Mouse (Mus musculus) heart, postnatal 25 days (tissue): Measurements from ENCODE around the gene Gucy1a1. TPM values are rescaled to one million over a fixed set of nuclear protein-coding genes. Genes with fewer than 3 reads are reported as not detected.

ENCODE experiments used
- DNase-seq: peaks from one replicate; pipeline ENCODE4 v3.0.0; 2022; ENCODE audit warnings: low spot score
- intact Hi-C: fragments of 180-260 bp; cut with DNase I; formaldehyde crosslinking; loops from one replicate; pipeline ENCODE4 v1.15.1; 2025
- total RNA-seq, 2 experiments: library from RNA; stranded (reverse); gene quantifications; 2 replicates each; pipeline ENCODE4 v1.2.3; 2021

Gene Gucy1a1
- total RNA-seq, 2 experiments from 2014 or later: 18.9 to 19.3 TPM

GRCm38 (mm10) chr3:82099127-82099526 is 46.5 kb downstream of the Gucy1a1 start:
- intact Hi-C loops: no loop called here
- DNase-seq: no peak

DNA sequence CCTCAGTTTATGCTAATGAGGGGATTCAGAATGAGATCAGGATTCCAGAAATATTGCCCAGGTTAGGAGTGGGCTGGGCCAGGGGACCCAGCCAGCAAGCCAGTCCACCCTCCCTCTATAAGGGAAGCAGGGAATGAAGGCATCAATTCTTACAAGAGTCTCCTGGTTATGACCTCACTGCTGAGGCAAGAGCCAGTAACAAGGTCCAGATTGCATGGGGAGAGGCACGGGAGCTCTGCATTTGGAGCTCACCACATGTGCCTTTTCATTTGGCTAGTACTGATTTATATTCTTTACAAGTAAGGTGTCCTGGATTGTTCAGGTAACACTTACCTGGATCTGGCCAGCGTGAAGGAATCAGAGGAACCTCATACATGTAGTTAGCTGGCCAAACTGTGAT is 48.8 kb downstream of the Gucy1a1 start:
- intact Hi-C loops: no loop called here
- DNase-seq: no peak

GRCm38 (mm10) chr3:82074201-82074851 is 71.3 kb downstream of the Gucy1a1 start, which contains the start of gene Gucy1b1:
TSS of gene Gucy1b1 (minus strand) at chr3:82074689.
- intact Hi-C loops: no loop called here
- peak; percentile 68 for DNase-seq

DNA sequence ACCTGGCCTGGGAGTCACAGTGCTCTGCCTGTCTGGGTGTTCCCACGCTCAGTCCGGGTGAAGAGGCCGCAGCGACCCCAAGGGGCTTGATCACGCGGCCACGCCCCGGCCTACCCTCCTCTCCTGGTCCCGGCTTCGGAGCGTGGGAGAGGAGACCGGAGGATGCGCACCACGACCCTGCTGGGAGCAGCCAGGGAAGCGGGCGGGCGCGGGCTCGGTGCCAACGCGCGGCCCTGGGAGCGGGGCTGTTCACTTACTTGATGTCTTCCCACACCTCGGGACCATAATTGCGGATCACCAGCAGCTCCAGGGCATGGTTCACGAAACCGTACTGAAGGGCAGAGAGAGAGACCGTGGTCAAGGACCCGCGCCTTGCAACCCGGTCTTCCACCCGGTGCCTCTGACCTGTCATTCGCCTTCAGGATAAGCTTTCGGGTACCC is 71.8 kb downstream of the Gucy1a1 start:
- peak; percentile 52 for DNase-seq
- intact Hi-C loops: no loop called here

GRCm38 (mm10) chr3:82067830-82068229 is 77.8 kb downstream of the Gucy1a1 start:
- DNase-seq: no peak
- intact Hi-C loops: no loop called here

DNA sequence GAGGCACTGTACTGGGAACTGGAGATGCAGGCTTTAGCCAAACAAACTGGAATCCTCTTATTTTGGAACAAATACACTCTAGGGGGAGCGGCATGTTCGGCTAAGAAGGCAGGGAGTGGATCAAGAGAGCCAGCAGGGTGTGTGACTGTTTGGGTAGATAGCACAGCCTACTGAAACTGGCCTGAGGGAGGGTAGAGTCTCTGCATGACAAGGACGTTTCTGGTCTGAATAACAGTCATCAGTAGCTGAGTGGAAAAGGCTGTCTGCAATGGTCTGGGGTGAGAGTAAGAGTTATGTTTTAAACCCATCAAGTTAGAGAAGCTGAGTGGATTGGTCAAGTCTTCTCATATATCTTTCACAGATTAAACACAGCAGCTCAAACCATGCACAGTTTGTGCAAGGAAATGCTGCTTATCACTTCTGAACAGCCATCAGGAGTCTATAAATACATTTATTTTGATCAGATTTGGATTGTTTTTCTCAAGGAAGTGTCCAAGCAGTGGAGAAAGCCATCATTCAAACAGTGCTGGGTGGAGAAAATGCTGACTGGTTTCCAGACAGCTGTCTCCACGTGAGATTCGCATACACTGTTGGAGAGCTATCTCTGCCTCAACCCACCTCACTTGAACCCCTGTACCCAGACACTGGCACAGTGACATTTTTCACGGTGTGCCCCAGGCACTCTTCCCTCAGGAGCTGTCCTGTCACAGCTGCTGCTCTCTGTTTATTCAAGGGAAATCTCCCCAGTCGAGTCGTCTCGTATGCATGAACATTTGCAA is 84.0 kb downstream of the Gucy1a1 start:
- intact Hi-C loops: no loop called here
- no peak for DNase-seq

- intact Hi-C loops: no loop called here
- DNase-seq: no peak
Observed at GRCm38 (mm10) chr3:82057201-82057600, 88.4 kb downstream of the Gucy1a1 start.

DNA sequence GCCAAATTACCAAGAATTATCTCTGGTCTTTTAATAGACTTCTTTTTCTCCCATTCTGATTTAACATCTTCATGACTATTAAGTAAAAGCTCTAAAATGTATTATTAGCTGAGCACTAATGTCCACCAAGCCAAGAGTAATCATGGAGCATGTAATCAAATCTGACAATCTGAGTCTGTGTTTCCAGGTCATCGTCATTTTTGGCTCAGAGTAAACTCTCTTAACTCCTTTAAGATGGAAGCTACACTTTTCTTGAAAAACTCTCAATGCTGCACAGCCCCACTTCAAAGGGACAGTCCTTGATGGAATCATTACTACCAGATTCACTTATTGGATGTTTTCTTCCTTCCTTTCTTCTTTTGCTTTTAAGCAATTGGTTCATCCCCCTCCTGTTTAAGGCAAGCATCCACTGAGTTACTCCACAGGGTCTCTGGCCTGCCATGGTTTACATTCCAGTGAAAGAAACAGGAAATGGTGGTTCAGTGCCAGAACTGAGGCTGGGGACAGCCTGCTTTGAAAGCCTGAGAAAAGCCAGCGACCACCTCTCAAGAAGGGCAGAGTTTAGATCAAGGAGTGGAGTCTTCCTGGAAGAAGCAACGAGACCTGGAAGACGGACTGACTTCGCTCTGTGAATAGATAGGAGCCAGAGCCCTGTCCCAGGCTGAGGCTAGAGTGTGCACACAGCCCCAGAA is 91.2 kb downstream of the Gucy1a1 start:
- no peak for DNase-seq
- intact Hi-C loops: no loop called here

DNA sequence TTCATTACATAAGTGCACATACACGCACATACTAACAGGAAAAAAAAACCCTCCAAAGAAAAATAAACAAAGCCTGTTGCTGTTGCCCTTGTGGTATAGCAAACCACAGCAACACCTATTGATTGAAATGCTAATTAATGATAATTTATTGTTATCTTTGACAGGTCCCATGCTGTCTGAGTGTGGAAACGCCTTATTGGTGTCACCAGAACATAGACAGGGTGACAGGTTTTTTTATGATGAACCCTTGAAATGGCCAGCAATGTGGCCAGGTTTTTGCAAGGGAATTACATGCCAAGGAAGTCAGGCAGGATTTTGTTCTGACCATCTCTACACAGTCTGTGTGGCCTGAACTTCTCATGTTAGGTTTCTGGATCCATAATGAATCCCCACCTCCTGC is 93.6 kb downstream of the Gucy1a1 start:
- DNase-seq: no peak
- intact Hi-C loops: no loop called here

- intact Hi-C loops: no loop called here
Observed at GRCm38 (mm10) chr3:82051468-82051867, 94.1 kb downstream of the Gucy1a1 start.

DNA sequence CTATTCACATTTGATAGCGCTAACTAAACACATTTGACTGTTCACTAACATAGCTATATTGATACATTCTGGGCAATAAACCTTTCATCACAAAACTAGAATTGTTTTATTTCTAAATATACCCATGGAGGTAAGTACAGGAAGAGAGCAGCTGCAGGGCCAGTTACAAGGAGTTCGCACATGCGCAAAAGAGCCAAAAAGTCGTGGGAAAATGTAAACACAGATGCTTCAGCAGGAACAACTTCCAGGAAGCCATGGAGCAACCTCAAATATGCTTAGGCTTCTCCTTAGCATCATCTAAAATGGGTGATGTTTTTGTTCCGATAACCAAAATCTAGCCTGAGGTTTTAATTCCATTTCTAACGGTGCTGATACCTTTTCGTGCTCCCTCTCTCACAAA is 96.9 kb downstream of the Gucy1a1 start:
- intact Hi-C loops: loop anchor here (5.0 kb wide), 1 partner anchor 304 kb away; no protein-coding TSS in a partner anchor
- DNase-seq: no peak

More at GRCm38 (mm10) chr3:82051468-82051867, 94.1 kb downstream of the Gucy1a1 start:
- no peak for DNase-seq

DNA sequence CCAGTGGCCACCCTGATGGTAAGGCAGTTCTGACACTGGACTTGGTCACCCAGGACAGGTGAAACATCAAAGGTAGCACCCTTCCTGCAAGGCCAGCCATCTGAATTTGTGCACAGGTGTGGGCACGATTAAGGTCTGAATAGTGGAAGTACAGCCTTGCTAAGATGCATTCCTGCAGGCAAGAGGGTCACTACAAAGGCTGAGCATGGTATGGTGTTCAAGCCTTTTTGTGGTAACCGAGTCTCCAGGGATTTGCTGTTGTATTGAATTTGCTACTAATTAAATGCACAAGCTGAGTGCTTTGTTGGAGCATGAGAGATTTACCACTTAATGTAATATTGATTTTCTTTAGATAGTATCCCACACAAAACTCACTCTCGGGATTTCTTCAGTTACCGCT is 97.5 kb downstream of the Gucy1a1 start:
- intact Hi-C loops: loop anchor here (5.0 kb wide), 1 partner anchor 304 kb away; no protein-coding TSS in a partner anchor
- DNase-seq: no peak

GRCm38 (mm10) chr3:82047100-82047753 is 98.4 kb downstream of the Gucy1a1 start:
- intact Hi-C loops: loop anchor here (1.0 to 5.0 kb wide), 2 partner anchors 286 to 305 kb away; no protein-coding TSS in a partner anchor
- no peak for DNase-seq

DNA sequence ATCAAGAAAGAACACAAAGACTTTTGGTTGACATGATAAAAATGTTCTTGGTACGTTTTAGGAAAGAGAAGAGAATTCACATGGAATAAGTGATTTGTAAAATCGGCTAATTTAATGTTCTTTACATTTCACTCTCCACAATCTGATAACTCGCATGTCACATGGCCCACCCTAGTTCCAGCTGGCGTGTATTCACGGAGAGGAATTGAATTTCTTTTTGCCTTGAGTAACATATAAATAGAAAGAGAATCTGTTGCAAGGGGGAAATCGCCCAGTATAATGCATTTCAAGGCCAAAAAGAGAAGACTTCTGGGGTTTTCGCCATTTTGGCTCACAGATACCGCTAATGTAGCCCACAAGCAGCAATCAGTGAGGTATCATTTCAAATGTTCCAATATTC is 99.5 kb downstream of the Gucy1a1 start:
- intact Hi-C loops: loop anchor here (5.0 kb wide), 1 partner anchor 306 kb away; no protein-coding TSS in a partner anchor
- DNase-seq: no peak

GRCm38 (mm10) chr3:82044902-82045301 is 100.7 kb downstream of the Gucy1a1 start:
- no peak for DNase-seq
- intact Hi-C loops: loop anchor here (5.0 kb wide), 1 partner anchor 307 kb away; no protein-coding TSS in a partner anchor

GRCm38 (mm10) chr3:82043676-82044075 is 101.9 kb downstream of the Gucy1a1 start:
- intact Hi-C loops: no loop called here

More at GRCm38 (mm10) chr3:82043676-82044075, 101.9 kb downstream of the Gucy1a1 start:
- no peak for DNase-seq
